Mouse (Mus musculus) stomach, postnatal 0 days (tissue): ENCODE measurements at regions not wholly inside any gene's neighbourhood (a gene's known extent, or its start where the extent isn't known, plus 50 kb on each side); places are given as distances from the start of the nearest gene placed in this dataset.

Experiments
- ATAC-seq: fragments of 200-750 bp; cut with Nextera tagmentation; 2 replicates; pipeline ENCODE4 v1.8.0; 2017; ENCODE audit not compliant: low FRiP score, low TSS enrichment
- DNase-seq: peaks from one replicate; pipeline ENCODE4 v3.0.0-alpha.2; 2016; ENCODE audit warnings: low spot score
- H3K27ac ChIP-seq: fragments of 300-500 bp; sonication (generic); replicated peaks from 2 replicates; pipeline ENCODE4 v1.5.1; 2014; ENCODE audit warnings: mild to moderate bottlenecking, control low read depth
- H3K27me3 ChIP-seq: fragments of 300-500 bp; sonication (generic); 2 replicates; pipeline ENCODE4 v1.6.1; 2014; ENCODE audit warnings: low read length; ENCODE audit not compliant: control insufficient read depth, insufficient read depth
- H3K36me3 ChIP-seq: fragments of 300-500 bp; sonication (generic); 2 replicates; pipeline ENCODE4 v1.6.1; 2014; ENCODE audit warnings: low read length, mixed read lengths; ENCODE audit not compliant: control insufficient read depth, insufficient read depth
- H3K4me1 ChIP-seq: fragments of 300-500 bp; sonication (generic); replicated peaks from 2 replicates; pipeline ENCODE4 v1.6.1; 2014; ENCODE audit warnings: antibody characterized with exemption; ENCODE audit not compliant: control insufficient read depth, insufficient read depth
- H3K4me2 ChIP-seq: fragments of 300-500 bp; sonication (generic); replicated peaks from 2 replicates; pipeline ENCODE4 v1.6.1; 2014; ENCODE audit warnings: low read depth, mild to moderate bottlenecking, control low read depth, moderate library complexity
- H3K4me3 ChIP-seq: fragments of 300-500 bp; sonication (generic); 2 replicates; pipeline ENCODE4 v1.5.1; 2014; ENCODE audit warnings: low read depth, low read length, control low read depth
- H3K9ac ChIP-seq: fragments of 300-500 bp; sonication (generic); 2 replicates; pipeline ENCODE4 v1.6.1; 2014; ENCODE audit warnings: mild to moderate bottlenecking, low read length, control low read depth, mixed read lengths
- H3K9me3 ChIP-seq: fragments of 300-500 bp; sonication (generic); 2 replicates; pipeline ENCODE4 v1.6.1; 2016; ENCODE audit warnings: low read length; ENCODE audit not compliant: control insufficient read depth
- CTCF ChIP-seq: IDR thresholded peaks from 2 replicates; pipeline ENCODE4 v1.5.1; 2016; ENCODE audit warnings: antibody characterized with exemption, low read depth, mild to moderate bottlenecking, moderate library complexity
- EP300 ChIP-seq: optimal IDR thresholded peaks from 2 replicates; pipeline ENCODE3; 2016; ENCODE audit warnings: antibody characterized with exemption
- WGBS: fragments of 180-500 bp; shearing (Covaris S2); extraction: QIAGEN DNeasy Blood & Tissue Kit; methylation state at CpG from one replicate; pipeline ENCODE4 v1.1.7; 2014; 5-methylcytosine and 5-hydroxymethylcytosine counted together

DNA sequence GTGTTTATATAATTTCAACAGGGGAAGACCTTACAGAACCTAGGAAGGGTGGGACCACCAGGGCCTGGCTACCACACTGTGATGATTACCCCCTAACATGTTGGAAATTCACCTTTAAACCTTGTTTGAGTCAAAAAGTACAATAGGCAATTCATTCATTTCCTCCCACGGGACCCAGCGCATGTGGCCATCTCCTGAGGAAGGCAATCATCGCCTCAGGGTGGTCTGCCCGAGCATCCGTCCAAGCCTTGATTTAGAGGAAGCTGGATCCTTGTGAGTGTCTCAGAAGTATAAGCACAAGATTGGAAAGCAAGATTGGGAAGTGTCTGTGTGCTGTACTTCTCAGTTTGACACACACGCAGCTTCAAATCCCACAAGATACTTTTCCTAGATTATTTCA is 360.9 kb upstream of the Actbl2 start:
- ATAC-seq, result no peak
- no peak for DNase-seq
- Histone ChIP-seq H3K4me1 (no peaks in the 10 kb centered on the region), H3K4me2 (no peak overlapping the region), H3K9me3 (no peaks in the 10 kb centered on the region), H3K36me3 (no peaks in the 10 kb centered on the region), H3K4me3 (no peak overlapping the region), H3K27me3 (no peaks in the 10 kb centered on the region), H3K9ac (no peak overlapping the region), H3K27ac (no peak overlapping the region)
- 59% methylated on average over 6 of the region's 6 CpGs for WGBS
- TF ChIP-seq EP300, result no peak
- TF ChIP-seq CTCF, result no peak

DNA sequence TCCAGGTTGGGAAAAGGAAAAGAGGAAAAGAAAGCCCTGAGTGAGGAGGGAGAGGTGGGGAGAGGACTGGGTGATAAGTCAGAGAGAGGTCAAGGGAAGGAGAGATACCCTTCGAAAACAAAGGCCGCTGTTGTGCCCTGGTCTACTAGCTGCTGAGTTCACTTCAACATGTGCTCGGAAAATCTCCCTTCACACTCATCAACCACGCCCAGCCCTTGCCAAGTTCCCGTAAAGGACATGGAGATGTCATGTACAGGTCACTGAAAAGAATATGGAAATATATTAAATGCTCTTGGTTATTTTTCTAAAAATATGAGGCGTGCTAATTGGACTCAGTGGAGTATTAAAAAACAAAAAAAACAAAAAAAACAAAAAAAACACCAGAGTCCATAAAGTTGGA is 359.5 kb upstream of the Actbl2 start:
- Histone ChIP-seq H3K27ac (no peak overlapping the region), H3K4me3 (no peak overlapping the region), H3K27me3 (no peaks in the 10 kb centered on the region), H3K36me3 (no peaks in the 10 kb centered on the region), H3K9ac (no peak overlapping the region), H3K9me3 (no peaks in the 10 kb centered on the region), H3K4me1 (no peaks in the 10 kb centered on the region), H3K4me2 (no peak overlapping the region)
- no peak for ATAC-seq
- no peak for DNase-seq
- no peak for TF ChIP-seq EP300
- no peak for TF ChIP-seq CTCF
- WGBS, result 67% methylated on average over 6 of the region's 6 CpGs

GRCm38 (mm10) chr13:110895900-110896299 is 358.9 kb upstream of the Actbl2 start:
- H3K4me3 ChIP-seq, result no peak overlapping the region
- DNase-seq, result no peak
- 80% methylated on average over 8 of the region's 8 CpGs for WGBS

GRCm38 (mm10) chr13:110897621-110898020 is 357.2 kb upstream of the Actbl2 start:
- ATAC-seq (no peak), DNase-seq (no peak)
- 35% methylated on average over 4 of the region's 4 CpGs for WGBS

More at GRCm38 (mm10) chr13:110895900-110896299, 358.9 kb upstream of the Actbl2 start:
- no peaks in the 10 kb centered on the region for H3K9me3 ChIP-seq
- H3K4me1 ChIP-seq, result no peaks in the 10 kb centered on the region
- H3K27me3 ChIP-seq, result no peaks in the 10 kb centered on the region
- no peaks in the 10 kb centered on the region for H3K36me3 ChIP-seq
- no peak for TF ChIP-seq CTCF
- no peak overlapping the region for H3K9ac ChIP-seq
- no peak overlapping the region for H3K27ac ChIP-seq
- no peak overlapping the region for H3K4me2 ChIP-seq
- no peak for ATAC-seq

DNA sequence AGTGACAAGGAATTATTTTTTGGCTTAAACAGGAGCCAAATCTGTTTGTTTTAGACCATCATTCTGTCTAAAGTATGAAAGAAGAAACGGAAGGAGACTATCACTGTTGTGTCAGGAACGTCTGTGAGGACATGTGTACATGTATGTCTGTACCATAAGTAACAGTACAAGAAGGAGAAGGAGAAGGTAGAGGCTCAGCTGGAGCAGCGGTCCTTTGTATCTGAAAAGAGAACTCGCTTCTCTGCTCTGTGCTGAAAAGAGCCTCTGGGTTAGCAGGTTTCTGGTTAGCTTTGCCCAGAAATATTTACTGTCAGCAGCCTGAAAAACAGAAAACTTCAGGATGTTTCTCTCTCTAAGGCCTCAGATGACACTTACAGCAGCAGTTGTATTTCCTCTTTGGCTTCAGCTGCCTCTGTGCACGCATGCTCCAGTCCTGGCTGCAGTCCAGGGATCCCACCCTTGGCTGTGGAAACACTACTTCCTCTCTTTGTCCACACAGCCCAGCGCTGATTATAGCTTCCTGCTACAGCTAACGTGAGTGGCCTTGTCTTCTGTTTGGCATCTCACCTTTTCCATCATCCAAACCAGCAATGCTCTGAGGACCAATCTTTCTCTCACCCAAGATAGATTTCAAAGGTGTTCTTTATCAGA is 351.7 kb upstream of the Actbl2 start:
- no peak overlapping the region for H3K4me2 ChIP-seq
- no peaks in the 10 kb centered on the region for H3K9me3 ChIP-seq
- no peaks in the 10 kb centered on the region for H3K36me3 ChIP-seq
- peak; percentile 78 for DNase-seq
- H3K27me3 ChIP-seq, result no peaks in the 10 kb centered on the region
- 0 out of 2 replicates have a peak overlapping the region, but pooled peaks have one; percentile 13 for H3K27ac ChIP-seq
- 24% methylated on average over 7 of the region's 7 CpGs for WGBS
- H3K9ac ChIP-seq, result no peak overlapping the region
- TF ChIP-seq CTCF, result no peak
- TF ChIP-seq EP300, result no peak
- H3K4me3 ChIP-seq, result no peak overlapping the region
- ATAC-seq, result peak; percentile 80; the same call in 1 of the 2 replicates
- no peaks in the 10 kb centered on the region for H3K4me1 ChIP-seq

More at GRCm38 (mm10) chr13:110897621-110898020, 357.2 kb upstream of the Actbl2 start:
- Histone ChIP-seq H3K9me3 (no peaks in the 10 kb centered on the region), H3K27ac (no peak overlapping the region), H3K27me3 (no peaks in the 10 kb centered on the region), H3K4me3 (no peak overlapping the region), H3K36me3 (no peaks in the 10 kb centered on the region), H3K9ac (no peak overlapping the region), H3K4me2 (no peak overlapping the region), H3K4me1 (no peaks in the 10 kb centered on the region)
- TF ChIP-seq EP300 (no peak), CTCF (no peak)

GRCm38 (mm10) chr13:110907319-110907955 is 347.4 kb upstream of the Actbl2 start:
- Histone ChIP-seq H3K27me3 (no peaks in the 10 kb centered on the region), H3K4me1 (no peaks in the 10 kb centered on the region), H3K4me2 (no peak overlapping the region), H3K4me3 (no peak overlapping the region), H3K9me3 (no peaks in the 10 kb centered on the region), H3K27ac (no peak overlapping the region), H3K36me3 (no peaks in the 10 kb centered on the region), H3K9ac (no peak overlapping the region)
- TF ChIP-seq EP300, result no peak
- peak; percentile 20; the same call in 1 of the 2 replicates for TF ChIP-seq CTCF
- no peak; the same call in 1 of the 2 replicates for ATAC-seq
- WGBS, result 41% methylated on average over 6 of the region's 6 CpGs
- DNase-seq, result peak; percentile 20
